Mouse (Mus musculus): Measurements from ENCODE around the gene Stpg4.

DNA sequence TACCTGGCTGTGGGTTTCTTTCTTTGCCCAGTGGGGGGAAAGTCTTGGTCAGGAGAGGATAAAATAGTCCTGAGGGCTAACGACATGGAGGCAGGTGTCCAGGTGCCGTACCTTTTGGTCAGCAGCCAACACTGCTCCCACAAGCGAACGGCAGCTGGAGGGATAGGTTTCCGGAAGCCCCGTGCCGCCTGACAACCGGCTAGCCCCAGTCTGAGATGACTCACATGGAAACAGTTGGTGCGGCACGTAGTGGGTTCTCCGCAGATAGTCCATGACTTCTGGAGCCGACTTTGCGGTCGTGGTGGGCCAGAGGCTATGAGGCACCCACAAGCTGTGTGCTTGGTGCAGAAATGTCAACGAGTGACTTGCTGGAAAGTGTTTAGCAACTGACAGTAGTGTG lies 63.4 kb downstream of the Stpg4 start:
- no peak for TF ChIP-seq CTCF (IDR thresholded peaks at IDR 0.05; ENCODE audit: borderline replicate concordance, extremely low read depth, insufficient read depth, insufficient read length)
- TF ChIP-seq POLR2A (IDR thresholded peaks at IDR 0.05; ENCODE audit: borderline replicate concordance, extremely low read depth, insufficient read depth, insufficient read length, poor library complexity, severe bottlenecking): no peak
